Mouse (Mus musculus) left cerebral cortex, postnatal 14 days (tissue): ENCODE measurements around the gene Vav3. TPM values are rescaled to one million over a fixed set of nuclear protein-coding genes. Genes with fewer than 3 reads are reported as not detected.
"Not testable (repeated sequence)": the region's sequence is repeated elsewhere in the genome, so short reads cannot be mapped to it uniquely, and the experiment has no call there.

Source experiments
- DNase-seq, 2 experiments: peaks; one replicate each; pipeline ENCODE4 v3.0.0; 2021 to 2022; ENCODE audit warnings: low spot score in 2 of 2, mixed read lengths in 1 of 2
- intact Hi-C: fragments of 180-260 bp; cut with DNase I; formaldehyde crosslinking; loops from one replicate; pipeline ENCODE4 v1.15.1; 2025
- total RNA-seq, 2 experiments: library from RNA; stranded (reverse); gene quantifications; 2 replicates each; pipeline ENCODE4 v1.2.3; 2021

The Vav3 gene
- total RNA-seq, 2 experiments from 2014 or later: 2.4 to 3.4 TPM

DNA sequence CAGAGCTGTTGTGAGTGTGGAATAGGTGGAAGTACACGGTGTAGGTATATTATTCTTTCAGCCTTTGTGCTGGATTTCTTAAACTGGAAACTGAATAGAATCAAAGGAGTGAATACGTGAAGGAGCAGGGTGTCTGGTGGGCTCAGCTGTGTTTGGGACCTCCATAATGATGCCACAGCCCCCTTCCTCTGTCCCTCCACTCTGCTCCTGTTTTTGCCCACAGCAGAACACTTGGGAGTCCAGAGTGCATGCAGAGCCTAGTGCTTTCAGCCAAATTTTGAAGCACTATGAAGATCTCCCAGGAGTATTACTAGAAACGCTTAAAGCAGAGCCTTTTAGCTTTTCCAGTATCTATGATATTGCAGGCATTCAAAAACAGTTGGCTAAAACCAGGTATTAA is 80.0 kb downstream of the Vav3 start:
- intact Hi-C loops: no loop called here
- no peak for DNase-seq

DNA sequence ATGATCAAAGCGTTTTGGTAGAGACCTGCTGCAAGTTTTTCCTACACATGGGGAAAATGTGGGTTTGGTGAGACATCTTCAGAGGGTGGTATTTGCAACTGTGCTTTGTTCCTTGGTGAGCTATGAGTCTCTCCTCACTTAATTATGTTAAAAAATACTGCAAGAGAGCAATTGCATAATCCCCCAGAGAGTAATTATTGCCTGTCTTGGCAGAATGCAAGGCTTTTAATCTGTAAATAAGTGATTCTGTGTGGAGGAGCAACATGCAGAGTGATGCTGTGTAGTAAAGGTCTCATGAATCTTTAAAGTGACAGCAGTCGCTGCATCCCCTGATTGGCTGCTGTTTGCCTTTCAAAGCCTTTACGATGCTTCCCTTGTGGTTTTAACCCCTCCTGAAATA is 80.6 kb downstream of the Vav3 start:
- intact Hi-C loops: no loop called here
- DNase-seq: no peak

DNA sequence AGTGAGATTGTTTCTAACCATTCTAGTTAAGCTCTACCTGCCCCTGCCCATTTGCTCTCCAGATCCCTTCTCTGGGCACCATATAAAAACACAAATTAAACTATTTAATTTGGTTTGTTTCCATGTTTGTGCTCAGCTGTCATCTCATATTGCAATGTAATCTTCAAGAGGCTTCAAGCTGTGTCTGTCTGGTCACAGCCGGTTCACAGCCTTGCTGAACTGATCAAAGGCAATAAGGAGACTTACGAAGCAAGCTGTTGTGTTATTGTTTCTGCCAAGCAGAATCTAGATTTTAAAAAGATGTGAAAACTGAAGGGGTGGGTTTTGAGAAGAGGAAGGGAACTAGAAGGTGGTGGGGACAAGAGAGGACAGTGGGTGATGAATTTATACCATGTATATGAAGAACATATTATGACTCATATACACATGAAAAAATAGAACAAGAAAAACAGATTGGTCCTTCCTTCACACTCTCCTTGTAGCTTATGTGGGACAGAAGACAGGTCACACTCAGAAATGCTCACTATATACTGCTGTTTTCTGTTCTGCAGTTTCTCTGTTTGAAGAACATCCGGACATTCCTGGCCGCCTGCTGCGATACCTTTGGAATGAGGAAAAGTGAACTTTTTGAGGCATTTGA is 83.1 kb downstream of the Vav3 start:
- intact Hi-C loops: no loop called here
- DNase-seq: peak in 1 of 2 experiments; percentile 16

DNA sequence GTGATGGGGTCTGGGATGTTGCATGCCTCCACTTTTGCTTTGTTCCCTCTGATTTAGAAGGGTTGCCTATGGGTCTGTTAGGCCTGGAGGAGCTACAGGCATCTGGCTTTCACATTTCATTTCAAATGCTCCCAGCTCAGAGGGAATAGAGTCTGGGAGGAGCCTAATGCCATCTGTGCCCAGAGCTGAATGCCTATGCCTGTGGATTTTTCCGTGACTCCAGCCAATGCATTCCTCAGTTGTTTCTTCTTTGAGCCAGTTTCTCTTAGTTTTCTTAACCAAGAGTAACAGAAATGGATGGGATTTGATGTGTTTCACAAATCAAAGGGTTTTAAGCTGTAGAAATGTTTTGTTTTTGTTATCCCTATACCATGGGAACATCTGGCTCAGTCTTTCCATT is 90.8 kb downstream of the Vav3 start:
- no peak for DNase-seq
- intact Hi-C loops: no loop called here

DNA sequence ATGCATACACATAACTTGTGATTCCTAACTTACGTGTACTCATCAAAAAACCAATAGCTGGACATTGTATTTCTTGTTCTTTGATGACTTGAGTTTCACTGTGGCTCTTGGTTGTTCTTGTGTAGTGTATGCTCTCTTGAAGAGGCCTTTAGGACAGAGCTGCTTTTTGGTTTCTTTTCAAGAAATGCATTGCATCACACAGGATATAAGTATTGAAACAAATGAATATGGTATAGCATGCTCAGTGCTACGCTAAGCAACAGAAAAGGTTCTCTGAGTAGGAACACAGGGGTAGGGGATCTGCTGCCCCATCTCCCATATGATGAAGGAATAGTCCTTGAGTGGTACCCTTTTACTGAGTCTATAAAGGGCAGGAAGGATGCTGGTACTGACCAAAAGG is 98.1 kb downstream of the Vav3 start:
- DNase-seq: no peak
- intact Hi-C loops: no loop called here

DNA sequence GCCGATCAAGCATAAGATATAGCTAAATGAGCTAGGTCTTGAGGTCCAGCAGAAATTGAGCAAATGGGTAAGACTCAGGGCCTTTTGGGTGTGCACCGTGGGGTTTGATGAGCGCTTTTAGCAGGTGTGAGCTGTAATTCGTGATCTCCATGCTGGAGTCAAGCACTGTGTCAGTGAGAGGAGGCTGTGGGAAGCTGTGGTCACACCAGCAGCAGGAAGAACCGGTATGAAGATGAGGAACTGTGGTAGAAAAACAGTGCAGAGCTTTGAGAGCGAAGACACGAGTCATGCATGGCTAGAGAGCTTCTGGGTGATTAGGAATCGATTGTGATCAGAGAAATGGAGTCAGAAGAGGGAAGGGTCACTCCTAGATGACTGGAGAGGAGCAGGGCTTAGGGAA is 98.8 kb downstream of the Vav3 start:
- no peak for DNase-seq
- intact Hi-C loops: no loop called here

DNA sequence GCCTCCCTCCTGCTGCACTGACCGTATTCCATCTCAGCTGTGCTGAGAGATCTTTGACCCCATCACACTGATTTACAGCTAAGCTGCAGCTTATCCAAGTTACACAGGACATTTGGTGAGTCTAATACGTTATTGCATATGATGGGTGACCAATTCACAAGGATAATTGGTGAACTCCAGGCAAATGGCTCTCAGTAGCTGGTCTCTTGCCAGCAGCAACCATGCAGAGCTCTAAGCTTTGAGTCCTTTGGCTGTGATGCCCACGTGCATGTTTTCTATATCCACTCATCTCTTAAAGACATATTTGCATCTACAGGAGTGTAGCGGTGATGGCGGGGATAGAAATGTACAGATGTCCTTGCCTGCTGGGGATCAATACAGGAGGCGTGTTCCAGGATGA is 99.5 kb downstream of the Vav3 start:
- intact Hi-C loops: no loop called here
- DNase-seq: no peak

DNA sequence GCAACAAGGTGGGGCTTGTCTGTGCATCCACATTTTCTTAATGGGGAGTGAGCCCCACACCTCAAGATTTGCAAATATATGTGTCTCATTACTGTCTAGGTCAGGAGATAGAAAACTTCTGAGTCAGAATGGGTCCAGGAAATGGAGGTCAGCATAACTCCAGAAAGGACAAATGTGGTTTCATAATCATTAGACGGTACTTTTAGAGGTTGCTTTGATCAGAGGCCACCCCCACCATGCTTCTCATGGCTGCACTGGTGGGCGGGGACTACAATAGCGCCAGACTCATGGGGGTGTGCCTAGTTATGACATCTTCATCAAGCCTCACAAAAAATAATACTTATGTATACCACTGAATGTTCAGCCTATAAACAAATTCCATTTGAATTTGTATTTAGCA is 103.6 kb downstream of the Vav3 start:
- intact Hi-C loops: no loop called here
- no peak for DNase-seq

DNA sequence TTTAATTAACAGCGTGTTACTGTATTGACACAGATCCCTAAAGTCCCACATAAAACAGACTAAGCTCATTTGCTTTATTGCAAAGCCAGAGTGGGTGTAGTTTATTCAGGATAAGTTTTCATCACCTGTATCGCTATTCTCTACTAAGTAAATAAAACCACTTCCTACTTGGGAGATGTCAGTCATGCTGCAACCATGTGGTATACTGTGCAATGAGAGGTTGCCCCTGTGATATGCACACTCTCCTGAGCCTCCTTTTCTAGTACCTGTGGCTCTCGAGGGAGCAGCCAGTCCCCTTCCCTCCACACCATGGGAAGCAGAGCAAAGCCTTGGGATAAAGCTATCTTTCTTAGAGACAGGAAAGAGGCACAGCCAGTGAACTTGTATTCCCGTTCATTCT is 106.5 kb downstream of the Vav3 start:
- DNase-seq: no peak
- intact Hi-C loops: no loop called here

DNA sequence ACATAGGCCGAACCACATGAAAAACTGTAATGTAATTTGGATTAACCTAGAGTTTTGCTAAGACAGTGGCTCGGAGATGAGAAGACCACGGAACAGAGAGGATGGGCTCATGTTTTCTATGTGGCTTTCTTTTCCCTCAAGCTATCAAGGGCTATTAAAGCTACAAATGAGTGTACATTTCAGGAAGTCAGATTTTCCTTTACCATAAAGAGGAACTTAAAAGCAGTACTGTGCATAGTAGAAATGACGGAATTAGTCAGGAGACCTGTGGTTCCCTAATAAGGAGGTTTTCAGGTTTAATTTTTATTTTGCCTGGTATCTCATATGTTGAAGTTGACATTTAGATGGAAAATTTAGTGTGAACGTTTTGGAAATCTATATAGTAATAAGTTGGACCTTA is 107.8 kb downstream of the Vav3 start:
- intact Hi-C loops, DNase-seq: not testable (repeated sequence)

DNA sequence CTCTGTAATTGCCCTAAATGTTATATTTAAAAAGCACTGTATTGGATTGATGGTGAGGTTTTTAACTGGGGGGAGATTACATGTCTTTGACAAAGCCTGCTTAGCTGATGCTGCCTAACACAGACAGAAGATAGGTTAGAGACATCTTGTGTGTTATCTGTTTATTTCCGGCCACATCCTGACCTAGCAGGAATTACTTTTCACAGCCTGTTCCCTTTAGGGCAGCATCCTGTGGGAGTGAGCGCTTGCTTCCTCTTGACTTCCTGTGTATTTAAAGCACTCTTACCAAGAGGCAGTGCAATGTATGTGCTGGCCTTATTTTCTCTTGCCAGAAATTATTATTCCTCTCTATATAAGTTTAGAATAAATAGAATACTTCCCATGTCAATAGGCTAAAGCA is 111.5 kb downstream of the Vav3 start:
- DNase-seq: no peak
- intact Hi-C loops: no loop called here

DNA sequence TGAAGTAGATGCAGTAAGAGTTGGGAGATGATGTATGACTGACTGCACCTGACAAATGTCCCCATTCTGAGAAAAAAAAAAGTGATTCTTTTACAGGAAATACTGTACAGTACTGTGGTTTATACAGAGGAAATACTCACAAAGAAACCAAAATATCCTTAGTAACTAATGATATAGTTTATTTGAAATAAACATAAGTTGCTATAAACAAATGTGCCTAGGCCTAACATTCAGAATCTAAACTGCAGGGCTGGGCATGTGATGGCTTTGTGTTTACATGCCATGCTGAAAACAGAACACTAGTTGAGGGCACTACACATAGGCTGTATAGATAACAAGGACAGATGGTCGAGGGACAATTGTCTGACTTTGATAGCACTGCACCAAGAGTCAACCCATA is 114.2 kb downstream of the Vav3 start:
- no peak for DNase-seq
- intact Hi-C loops: no loop called here

DNA sequence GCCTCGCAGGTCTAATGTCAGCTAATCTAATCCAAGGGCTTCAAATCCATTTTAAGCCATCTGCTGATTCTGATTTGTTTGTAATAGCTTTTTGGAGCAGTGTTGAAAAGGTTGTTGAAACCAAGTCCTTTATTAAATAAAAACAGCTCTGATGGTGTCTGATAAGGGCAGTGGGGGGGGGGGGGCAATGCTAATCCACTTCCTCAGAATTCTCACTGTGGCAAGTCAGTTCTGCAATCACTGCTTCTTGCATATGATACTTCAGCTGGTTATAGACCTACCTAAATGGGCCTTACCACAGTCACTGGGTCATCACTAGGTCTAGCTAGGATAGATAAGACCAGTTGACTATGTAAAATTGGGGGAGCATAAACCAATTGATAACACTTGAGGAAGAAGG is 115.9 kb downstream of the Vav3 start:
- intact Hi-C loops: no loop called here
- DNase-seq: no peak

DNA sequence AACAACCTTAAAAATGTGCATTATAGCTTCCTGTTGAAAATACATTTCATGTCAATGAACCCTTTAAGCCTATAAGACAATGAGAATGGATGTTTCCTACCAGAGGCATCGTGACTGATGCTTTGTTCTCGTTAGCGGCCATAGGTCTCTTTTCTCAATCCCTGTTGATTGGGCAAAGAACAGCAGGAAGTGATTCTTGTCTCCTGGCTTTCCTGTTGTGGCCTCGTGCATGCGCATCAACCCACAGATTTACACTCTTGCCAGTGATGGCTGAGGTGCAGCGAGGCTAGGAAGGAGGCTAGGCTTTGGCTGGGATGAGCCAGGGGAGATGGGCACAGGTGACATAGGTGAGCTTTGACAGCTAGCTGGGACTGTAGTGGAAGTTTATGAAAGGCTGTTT is 123.2 kb downstream of the Vav3 start:
- no peak for DNase-seq
- intact Hi-C loops: no loop called here

DNA sequence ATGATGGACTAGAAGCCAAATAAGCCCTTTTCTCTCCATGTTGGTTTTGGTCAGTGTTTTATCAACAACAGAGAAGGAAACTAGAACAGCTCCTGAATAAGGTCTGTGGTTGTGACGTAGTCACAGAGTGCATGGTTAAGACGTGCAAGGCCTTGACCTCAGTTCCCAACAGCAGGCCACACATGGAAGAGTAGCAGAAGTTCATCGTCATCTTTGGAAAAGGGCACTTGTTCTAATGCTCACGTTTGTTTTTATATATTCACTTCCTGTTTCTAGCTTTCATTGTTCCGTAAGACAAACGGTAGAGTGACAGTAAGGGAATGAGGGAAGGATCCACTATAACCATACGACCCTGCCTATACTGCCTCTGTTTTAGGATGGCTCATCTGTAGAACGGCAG is 124.1 kb downstream of the Vav3 start:
- intact Hi-C loops: no loop called here

DNA sequence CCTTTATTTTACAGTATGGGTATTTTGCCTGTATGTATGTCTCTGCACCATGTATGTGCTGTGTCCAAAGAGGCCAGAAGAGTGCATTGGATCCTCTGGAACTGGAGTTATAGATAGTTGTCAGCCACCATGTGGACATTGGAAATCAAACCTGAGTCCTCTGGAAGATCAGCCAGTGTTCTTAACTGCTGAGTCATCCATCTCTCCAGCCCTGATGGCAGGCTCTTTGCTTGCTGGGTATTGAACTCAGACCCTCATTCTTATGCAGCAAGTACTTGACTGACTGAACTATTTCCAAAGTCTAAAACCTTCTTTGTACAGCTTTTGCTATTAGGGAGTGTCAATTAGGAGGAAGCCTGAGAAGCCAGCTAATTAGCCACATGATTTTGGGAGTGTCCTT is 126.1 kb downstream of the Vav3 start:
- DNase-seq: no peak
- intact Hi-C loops: loop anchor here (5.0 kb wide), 1 partner anchor 294 kb away; no protein-coding TSS in a partner anchor

More for the DNA sequence above, 124.1 kb downstream of the Vav3 start:
- DNase-seq: no peak

DNA sequence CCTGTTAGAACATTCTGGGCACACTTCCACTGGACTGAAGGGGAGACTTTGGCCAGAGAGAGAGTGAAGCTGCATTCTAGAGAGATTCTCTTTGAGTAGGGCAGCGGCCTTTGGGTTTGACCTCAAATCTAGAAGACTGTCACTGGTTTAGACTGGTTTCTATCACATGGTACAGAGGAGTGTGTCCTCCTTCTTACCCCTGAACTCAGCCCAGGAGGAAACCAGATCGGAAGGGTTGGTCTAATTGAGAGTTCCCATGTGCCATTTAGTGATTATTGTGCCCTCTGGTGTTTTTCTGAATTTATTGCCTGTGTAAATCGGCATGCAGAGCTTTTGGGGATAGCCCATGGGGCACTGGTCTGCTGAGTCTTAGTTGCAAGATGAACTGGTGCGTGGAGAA is 126.8 kb downstream of the Vav3 start:
- intact Hi-C loops: loop anchor here (5.0 kb wide), 1 partner anchor 295 kb away; no protein-coding TSS in a partner anchor
- DNase-seq: no peak

DNA sequence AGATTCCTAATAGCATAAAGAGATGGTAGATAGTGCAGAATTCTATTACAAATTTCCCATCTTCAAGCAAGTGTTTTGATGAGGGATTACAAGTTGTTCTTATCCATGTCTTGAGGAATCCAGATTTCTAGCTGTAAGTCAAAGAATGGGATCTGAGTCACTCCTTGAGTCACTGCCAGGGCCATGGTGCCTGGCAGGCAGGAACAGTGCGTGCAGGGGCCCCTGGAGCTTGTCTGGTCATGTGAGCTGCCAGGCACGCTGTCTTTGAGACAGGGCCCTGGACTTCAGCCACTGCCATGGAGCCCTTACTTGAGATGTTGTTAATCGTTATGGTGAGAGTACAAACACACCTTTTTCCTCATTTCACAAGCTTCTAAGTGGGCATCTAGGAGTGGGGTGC is 129.0 kb downstream of the Vav3 start:
- intact Hi-C loops: loop anchor here (5.0 kb wide), 1 partner anchor 297 kb away; no protein-coding TSS in a partner anchor
- peak in 1 of 2 experiments; percentile 24 for DNase-seq

DNA sequence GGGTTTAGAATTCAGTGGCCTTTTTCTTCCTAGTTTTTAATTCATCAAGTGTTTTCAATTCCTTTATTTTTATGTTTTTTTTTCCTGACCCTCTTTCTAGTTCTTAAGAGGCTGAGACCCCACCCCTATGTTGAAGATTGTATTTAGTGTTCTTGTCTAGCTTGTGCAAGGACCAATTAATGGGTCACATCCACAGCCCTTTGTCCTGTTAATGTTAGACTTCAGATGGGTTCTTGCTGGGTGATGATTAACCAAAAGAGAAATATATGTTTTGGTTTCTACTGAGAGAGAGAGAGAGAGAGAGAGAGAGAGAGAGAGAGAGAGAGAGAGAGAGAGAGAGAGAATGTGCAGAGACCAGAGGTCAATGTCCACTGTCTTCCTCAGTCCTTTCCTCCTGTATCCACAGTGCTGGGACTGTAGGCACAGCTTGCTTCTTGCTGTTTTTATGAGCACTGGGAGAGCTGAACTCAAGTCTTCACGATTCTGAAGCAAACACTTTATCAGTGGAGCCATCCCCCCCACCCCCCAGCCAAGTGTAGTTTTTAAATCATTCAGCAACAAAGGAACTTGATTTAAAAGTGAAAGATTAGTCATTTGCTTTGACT is 130.3 kb downstream of the Vav3 start:
- intact Hi-C loops: no loop called here

DNA sequence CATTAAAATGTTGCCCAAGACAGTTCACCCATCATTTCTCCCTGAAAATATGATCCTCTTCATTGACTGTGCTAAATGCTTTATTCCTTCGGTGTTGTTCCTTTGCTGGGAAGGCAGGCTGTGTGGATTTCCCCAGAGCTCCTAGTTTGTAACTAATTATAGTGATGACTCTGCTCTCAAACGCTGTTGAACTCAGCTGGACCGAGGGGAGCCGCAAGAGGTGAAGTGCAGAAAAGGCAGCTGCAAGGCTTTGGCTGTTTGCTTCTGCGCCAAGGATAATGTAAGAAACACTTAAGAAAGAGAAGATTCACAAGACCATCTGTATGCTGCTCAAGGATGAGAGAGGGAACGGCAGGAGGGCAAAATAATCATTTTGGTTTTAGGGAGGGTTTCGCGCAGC is 136.1 kb downstream of the Vav3 start:
- intact Hi-C loops: no loop called here
- DNase-seq: no peak

More for the DNA sequence above, 130.3 kb downstream of the Vav3 start:
- no peak for DNase-seq

DNA sequence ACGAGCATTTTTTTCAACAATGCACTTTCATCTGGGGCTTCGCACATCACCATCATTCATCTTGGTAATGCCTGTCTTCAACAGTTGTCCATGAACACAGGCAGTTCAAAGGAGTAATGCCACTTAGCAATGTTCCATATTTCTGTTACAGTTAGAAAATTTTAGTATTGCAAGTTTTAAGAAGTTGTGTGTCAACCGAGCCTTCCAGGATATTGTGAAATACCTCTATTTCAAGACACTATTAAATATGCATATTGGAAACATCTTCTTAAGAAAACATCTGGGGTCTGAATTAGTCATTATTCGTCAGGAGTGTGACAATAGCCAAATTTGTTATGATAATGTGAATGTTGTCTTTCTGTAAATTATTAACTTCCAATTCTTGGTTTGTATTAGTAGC is 137.8 kb downstream of the Vav3 start:
- intact Hi-C loops: no loop called here
- no peak for DNase-seq
